Mouse (Mus musculus): ENCODE measurements around the gene Defb15. TPM values are rescaled to one million over a fixed set of nuclear protein-coding genes. Genes with fewer than 3 reads are reported as not detected.
"Not testable (repeated sequence)": the region's sequence is repeated elsewhere in the genome, so short reads cannot be mapped to it uniquely, and the experiment has no call there.

Gene Defb15
- not detected in 2 replicates for polyA plus RNA-seq (2015; fragmentation: Nextera tagmentation; extraction: Ambion mirVana)

GRCm38 (mm10) chr8:21932610-21933009 lies at the start of gene Defb15:
Defb15 (minus strand) TSS chr8:21932710.
- H3K9me3 ChIP-seq (replicated peaks) = no peaks in the 10 kb centered on the region
- no peaks in the 10 kb centered on the region for H3K27me3 ChIP-seq
- H3K4me1 ChIP-seq = no peaks in the 10 kb centered on the region
- H3K36me3 ChIP-seq = no peaks in the 10 kb centered on the region
- 89% methylated on average over 6 of the region's 6 CpGs for WGBS
- H3K27ac ChIP-seq = no peak within 1 kb of the TSS
- H3K4me3 ChIP-seq (replicated peaks) = no peak within 1 kb of the TSS
- no peak within 1 kb of the TSS for H3K4me2 ChIP-seq
- no peak for ATAC-seq (replicated peaks; ENCODE audit: low FRiP score)
- H3K9ac ChIP-seq = no peak within 1 kb of the TSS

- WGBS = 65% methylated on average over 8 of the region's 8 CpGs
These were observed 49.3 kb upstream of the Defb15 start for GRCm38 (mm10) chr8:21981664-21982337.

GRCm38 (mm10) chr8:21978193-21978592 lies 45.7 kb upstream of the Defb15 start:
- 63% methylated on average over 4 of the region's 4 CpGs for WGBS
- Histone ChIP-seq H3K4me2 (no peak overlapping the region), H3K36me3 (no peaks in the 10 kb centered on the region), H3K9ac (no peak overlapping the region), H3K9me3 (replicated peaks) (no peaks in the 10 kb centered on the region), H3K4me3 (replicated peaks) (no peak overlapping the region), H3K27me3 (no peaks in the 10 kb centered on the region), H3K27ac (no peak overlapping the region), H3K4me1 (no peaks in the 10 kb centered on the region)
- ATAC-seq (replicated peaks; ENCODE audit: low FRiP score) = no peak

More at GRCm38 (mm10) chr8:21981664-21982337, 49.3 kb upstream of the Defb15 start:
- Histone ChIP-seq H3K4me2 (no peak overlapping the region), H3K9me3 (replicated peaks) (no peaks in the 10 kb centered on the region), H3K27me3 (no peaks in the 10 kb centered on the region), H3K36me3 (no peaks in the 10 kb centered on the region), H3K9ac (no peak overlapping the region), H3K4me3 (replicated peaks) (no peak overlapping the region), H3K27ac (no peak overlapping the region), H3K4me1 (no peaks in the 10 kb centered on the region)
- no peak for ATAC-seq (replicated peaks; ENCODE audit: low FRiP score)

DNA sequence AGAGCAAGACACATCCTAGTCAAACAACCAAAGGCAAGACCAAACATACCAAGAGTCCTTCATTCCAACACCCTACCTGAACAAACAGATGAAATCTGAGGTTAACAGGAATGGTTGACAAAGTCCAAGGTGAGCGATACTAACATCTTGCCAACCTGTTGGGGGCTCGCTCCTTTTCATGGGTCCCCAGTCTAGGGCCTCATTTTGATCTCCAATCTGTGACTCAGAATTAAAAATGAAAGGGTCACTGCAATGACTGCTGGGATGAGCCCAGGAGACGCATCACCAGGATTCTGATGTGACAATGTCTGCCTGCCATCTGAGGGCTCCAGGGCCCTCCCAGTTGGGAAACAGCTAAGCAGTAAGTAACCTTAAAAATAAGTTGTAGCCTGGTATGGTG lies 37.0 kb upstream of the Defb15 start, which contains the start of gene Ccdc70:
Gene Ccdc70, plus strand, starts transcription at position 301 of the 400 bp plus-strand sequence.
- Histone ChIP-seq H3K4me1 (no peaks in the 10 kb centered on the region), H3K27me3 (no peaks in the 10 kb centered on the region), H3K9me3 (replicated peaks) (no peaks in the 10 kb centered on the region), H3K36me3 (no peaks in the 10 kb centered on the region), H3K4me3 (replicated peaks) (no peak within 1 kb of the TSS), H3K9ac (no peak within 1 kb of the TSS), H3K27ac (no peak within 1 kb of the TSS), H3K4me2 (no peak within 1 kb of the TSS)
- ATAC-seq (replicated peaks; ENCODE audit: low FRiP score) = no peak
- WGBS = 96% methylated on average over 3 of the region's 3 CpGs

DNA sequence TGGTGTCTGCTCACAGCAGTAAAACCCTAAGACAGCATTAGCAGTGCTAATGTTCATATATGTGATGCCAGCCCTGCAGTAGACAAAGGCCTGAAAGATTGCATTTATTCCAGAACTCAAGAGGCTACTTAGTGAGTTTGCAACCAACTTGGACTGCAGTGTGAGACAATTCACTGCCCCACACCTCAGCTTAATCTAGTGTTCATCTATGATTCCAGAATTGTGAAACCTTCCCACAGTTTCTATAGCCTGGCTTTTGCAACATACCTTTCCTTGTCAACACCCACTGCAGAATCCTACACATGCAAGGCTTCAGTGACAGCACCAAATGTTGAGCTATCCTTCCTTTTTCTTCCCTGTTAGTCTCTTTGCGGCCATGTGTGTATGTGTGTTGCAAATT lies 34.1 kb upstream of the Defb15 start:
- Histone ChIP-seq H3K4me2 (no peak overlapping the region), H3K9ac (no peak overlapping the region), H3K4me1 (no peaks in the 10 kb centered on the region), H3K27me3 (no peaks in the 10 kb centered on the region), H3K4me3 (replicated peaks) (no peak overlapping the region), H3K36me3 (no peaks in the 10 kb centered on the region), H3K9me3 (replicated peaks) (no peaks in the 10 kb centered on the region), H3K27ac (no peak overlapping the region)
- no peak for ATAC-seq (replicated peaks; ENCODE audit: low FRiP score)
- WGBS = 81% methylated on average over 1 of the region's 1 CpGs

DNA sequence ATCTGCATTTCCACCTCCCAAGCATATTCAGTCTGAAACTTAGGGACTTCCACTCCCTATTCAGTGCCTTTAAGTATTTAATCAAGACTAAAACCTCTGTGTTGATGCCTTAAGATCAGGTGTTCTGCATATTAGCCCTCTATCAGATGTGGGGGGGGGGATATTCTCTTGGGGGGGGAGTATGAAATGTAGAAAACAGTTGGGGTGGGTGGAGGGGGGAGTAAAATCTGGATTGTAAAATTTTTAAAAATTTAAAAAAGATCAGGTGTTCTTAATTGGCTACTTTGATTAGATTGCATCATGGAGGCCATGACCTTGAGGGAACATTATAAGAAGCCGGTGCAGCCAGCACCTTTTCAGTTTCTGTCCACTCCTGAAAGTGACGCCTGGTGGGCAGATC lies 25.9 kb upstream of the Defb15 start, which contains the start of gene Fam90a1a:
Gene Fam90a1a, plus strand, starts transcription at position 301 of the 400 bp plus-strand sequence.
- Histone ChIP-seq H3K9ac (no peak within 1 kb of the TSS), H3K4me1 (no peaks in the 10 kb centered on the region), H3K36me3 (no peaks in the 10 kb centered on the region), H3K9me3 (replicated peaks) (no peaks in the 10 kb centered on the region), H3K4me2 (no peak within 1 kb of the TSS), H3K4me3 (replicated peaks) (no peak within 1 kb of the TSS), H3K27me3 (no peaks in the 10 kb centered on the region), H3K27ac (no peak within 1 kb of the TSS)
- no peak for ATAC-seq (replicated peaks; ENCODE audit: low FRiP score)
- WGBS = 84% methylated on average over 2 of the region's 2 CpGs

- Histone ChIP-seq H3K4me1 (no peaks in the 10 kb centered on the region), H3K36me3 (no peaks in the 10 kb centered on the region), H3K4me3 (replicated peaks) (no peak overlapping the region), H3K4me2 (no peak overlapping the region), H3K27me3 (no peaks in the 10 kb centered on the region), H3K27ac (no peak overlapping the region), H3K9me3 (replicated peaks) (no peaks in the 10 kb centered on the region), H3K9ac (no peak overlapping the region)
- ATAC-seq (replicated peaks; ENCODE audit: low FRiP score) = no peak
- WGBS = 84% methylated on average over 3 of the region's 3 CpGs
These were observed 23.8 kb upstream of the Defb15 start for GRCm38 (mm10) chr8:21956336-21956735.

DNA sequence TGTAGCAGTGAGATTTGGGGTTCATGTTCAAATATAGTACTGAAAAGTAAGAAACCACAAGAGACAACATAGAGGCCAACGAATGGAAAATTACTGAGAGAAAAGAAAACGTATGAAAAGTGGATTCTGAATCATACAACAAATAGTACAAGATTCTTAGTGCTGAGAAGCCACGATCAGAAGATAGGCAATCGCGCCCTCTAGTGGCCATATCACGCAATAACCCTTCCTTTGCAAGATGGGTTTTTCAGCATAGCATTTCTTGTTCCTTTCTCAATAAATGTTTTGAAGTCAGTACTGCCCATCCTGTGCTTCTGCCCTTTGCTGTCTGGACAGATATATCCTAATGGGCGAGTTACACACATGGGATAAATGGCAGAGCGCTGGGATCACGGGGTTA lies 22.8 kb upstream of the Defb15 start:
- 10% methylated on average over 9 of the region's 9 CpGs for WGBS
- Histone ChIP-seq H3K4me1 (no peaks in the 10 kb centered on the region), H3K36me3 (no peaks in the 10 kb centered on the region), H3K9ac (no peak overlapping the region), H3K4me3 (replicated peaks) (no peak overlapping the region), H3K27me3 (no peaks in the 10 kb centered on the region), H3K27ac (no peak overlapping the region), H3K9me3 (replicated peaks) (no peaks in the 10 kb centered on the region), H3K4me2 (no peak overlapping the region)
- ATAC-seq (replicated peaks; ENCODE audit: low FRiP score) = no peak

GRCm38 (mm10) chr8:21947311-21948017 lies 15.0 kb upstream of the Defb15 start:
- Histone ChIP-seq H3K27me3 (no peaks in the 10 kb centered on the region), H3K4me2 (0 out of 2 replicates have a peak overlapping the region, but pooled peaks have one; percentile 12), H3K4me3 (replicated peaks) (no peak overlapping the region), H3K36me3 (no peaks in the 10 kb centered on the region), H3K9ac (no peak overlapping the region), H3K27ac (no peak overlapping the region), H3K9me3 (replicated peaks) (no peaks in the 10 kb centered on the region), H3K4me1 (0 out of 2 replicates have a peak, but pooled peaks cover 2% of the 10 kb centered on the region)
- 58% methylated on average over 9 of the region's 9 CpGs for WGBS
- ATAC-seq (replicated peaks; ENCODE audit: low FRiP score) = no peak

GRCm38 (mm10) chr8:21946462-21946861 lies 14.0 kb upstream of the Defb15 start, which contains the start of gene Defb13:
Defb13 (plus strand) TSS chr8:21946762.
- H3K36me3 ChIP-seq = no peaks in the 10 kb centered on the region
- 78% methylated on average over 6 of the region's 6 CpGs for WGBS
- no peak within 1 kb of the TSS for H3K27ac ChIP-seq
- 0 out of 2 replicates have a peak within 1 kb of the TSS, but pooled peaks have one; percentile 12 for H3K4me2 ChIP-seq
- ATAC-seq (replicated peaks; ENCODE audit: low FRiP score) = no peak
- H3K9me3 ChIP-seq (replicated peaks) = no peaks in the 10 kb centered on the region
- 0 out of 2 replicates have a peak, but pooled peaks cover 2% of the 10 kb centered on the region for H3K4me1 ChIP-seq
- H3K4me3 ChIP-seq (replicated peaks) = no peak within 1 kb of the TSS
- H3K27me3 ChIP-seq = no peaks in the 10 kb centered on the region
- H3K9ac ChIP-seq = no peak within 1 kb of the TSS

- 90% methylated on average over 4 of the region's 4 CpGs for WGBS
- H3K4me1 ChIP-seq; H3K9me3 ChIP-seq (replicated peaks); H3K4me3 ChIP-seq (replicated peaks); H3K9ac ChIP-seq; H3K36me3 ChIP-seq; H3K27ac ChIP-seq; H3K27me3 ChIP-seq; ATAC-seq (replicated peaks; ENCODE audit: low FRiP score); H3K4me2 ChIP-seq: not testable (repeated sequence)
These were observed 5.5 kb upstream of the Defb15 start, which contains the start of gene Defb35 for GRCm38 (mm10) chr8:21938052-21938451. Defb35 (plus strand) TSS chr8:21938352.

GRCm38 (mm10) chr8:21930754-21931153 lies 1.8 kb downstream of the Defb15 start:
- not testable (repeated sequence) for H3K4me2 ChIP-seq; H3K27me3 ChIP-seq; H3K4me1 ChIP-seq; H3K27ac ChIP-seq; H3K9me3 ChIP-seq (replicated peaks); H3K4me3 ChIP-seq (replicated peaks); H3K9ac ChIP-seq; ATAC-seq (replicated peaks; ENCODE audit: low FRiP score); H3K36me3 ChIP-seq
- WGBS = 83% methylated on average over 3 of the region's 3 CpGs

Data from kidney, embryonic 15.5 days (tissue).